Comparison of ENCODE assay signal across 21 mouse cellular contexts in genomic region chr6:7853461-7853860, GRCm38 (mm10).
"Had no signal": no experiment of that assay in that cellular context is flagged by ENCODE, and none has a peak within 500 bp of the region (broad histone marks: within the 10 kb centered on the region; RNA-seq: fewer than 3 reads in every experiment).

No protein-coding gene starts in this region.

- DNase-seq: kidney, adult 2 months; kidney, postnatal 10 days; kidney, postnatal 36 days; lung, embryonic 14.5 days; right cerebral cortex, adult 18-20 months; right cerebral cortex, postnatal 14 days; right cerebral cortex, postnatal 4 days; thymus, adult 2 months; thymus, postnatal 14 days; thymus, postnatal 4 days had no signal

- H3K9ac ChIP-seq: kidney, embryonic 15.5 days; limb, embryonic 12.5 days; limb, embryonic 15.5 days; lung, embryonic 14.5 days; midbrain, embryonic 12.5 days; midbrain, embryonic 15.5 days; neural tube, embryonic 12.5 days; neural tube, embryonic 15.5 days had no signal

- H3K4me3 ChIP-seq: kidney, embryonic 15.5 days; limb, embryonic 12.5 days; limb, embryonic 15.5 days; midbrain, embryonic 12.5 days; midbrain, embryonic 15.5 days; neural tube, embryonic 12.5 days; neural tube, embryonic 15.5 days had no signal

- H3K36me3 ChIP-seq: kidney, embryonic 15.5 days; limb, embryonic 12.5 days; limb, embryonic 15.5 days; midbrain, embryonic 12.5 days; midbrain, embryonic 15.5 days; neural tube, embryonic 12.5 days; neural tube, embryonic 15.5 days had no signal

- H3K9me3 ChIP-seq: kidney, embryonic 15.5 days; limb, embryonic 12.5 days; limb, embryonic 15.5 days; midbrain, embryonic 12.5 days; midbrain, embryonic 15.5 days; neural tube, embryonic 12.5 days; neural tube, embryonic 15.5 days had no signal

- H3K4me1 ChIP-seq: midbrain, embryonic 12.5 days; midbrain, embryonic 15.5 days; neural tube, embryonic 12.5 days had no signal

- H3K27ac ChIP-seq: kidney, embryonic 15.5 days; limb, embryonic 12.5 days; limb, embryonic 15.5 days; macrophage; midbrain, embryonic 12.5 days; midbrain, embryonic 15.5 days; neural tube, embryonic 12.5 days; neural tube, embryonic 15.5 days; stomach, postnatal 0 days had no signal

- H3K4me2 ChIP-seq: kidney, embryonic 15.5 days; limb, embryonic 12.5 days; limb, embryonic 15.5 days; lung, embryonic 14.5 days; midbrain, embryonic 12.5 days; midbrain, embryonic 15.5 days; neural tube, embryonic 12.5 days; neural tube, embryonic 15.5 days had no signal

- ATAC-seq: intestine, postnatal 0 days; lung, postnatal 0 days; midbrain, embryonic 15.5 days had no signal

- H3K27me3 ChIP-seq: kidney, embryonic 15.5 days; limb, embryonic 12.5 days; limb, embryonic 15.5 days; midbrain, embryonic 12.5 days; midbrain, embryonic 15.5 days; neural tube, embryonic 12.5 days; neural tube, embryonic 15.5 days had no signal
